Mouse (Mus musculus) ES-E14 (cell line): ENCODE measurements at regions not wholly inside any gene's neighbourhood (a gene's known extent, or its start where the extent isn't known, plus 50 kb on each side); places are given as distances from the start of the nearest gene placed in this dataset.

ENCODE experiments used
- DNase-seq: peaks from one replicate; pipeline ENCODE4 v3.0.0-alpha.2; 2013; ENCODE audit warnings: low read depth, low spot score
- H3K27ac ChIP-seq: 2 replicates; pipeline ENCODE4 v1.5.1; 2012; ENCODE audit warnings: low read depth, mild to moderate bottlenecking, low read length, moderate library complexity, mixed read lengths; ENCODE audit not compliant: poor library complexity, insufficient read depth, severe bottlenecking
- H3K36me3 ChIP-seq: 2 replicates; pipeline ENCODE4 v1.6.1; 2012; ENCODE audit warnings: mild to moderate bottlenecking, low read length, moderate library complexity, mixed read lengths; ENCODE audit not compliant: control insufficient read depth, poor library complexity, insufficient read depth, severe bottlenecking
- H3K4me1 ChIP-seq, 2 experiments: fragments of 150-350 bp in 1 of 2; sonication (generic) in 1 of 2; 2 replicates each; pipeline ENCODE4 v1.6.1; 2012; ENCODE audit warnings: low read length in 2 of 2, mild to moderate bottlenecking in 1 of 2, mixed read lengths in 1 of 2; ENCODE audit not compliant: control insufficient read depth in 2 of 2, insufficient read depth in 2 of 2, poor library complexity in 1 of 2
- H3K4me3 ChIP-seq, 2 experiments: fragments of 150-350 bp in 1 of 2; sonication (generic) in 1 of 2; 2 replicates each; pipeline ENCODE4 v1.5.1; 2012; ENCODE audit warnings: low read length in 2 of 2, low read depth in 1 of 2, mild to moderate bottlenecking in 1 of 2, mixed read lengths in 1 of 2; ENCODE audit not compliant: insufficient read depth in 1 of 2, poor library complexity in 1 of 2, severe bottlenecking in 1 of 2
- H3K9ac ChIP-seq: 2 replicates; pipeline ENCODE4 v1.6.1; 2012; ENCODE audit warnings: low read depth, mild to moderate bottlenecking, low read length, mixed read lengths; ENCODE audit not compliant: poor library complexity, insufficient read depth, severe bottlenecking
- H3K9me3 ChIP-seq: fragments of 150-350 bp; sonication (generic); 2 replicates; pipeline ENCODE4 v1.6.1; 2012; ENCODE audit warnings: low read depth, mild to moderate bottlenecking, low read length; ENCODE audit not compliant: control insufficient read depth, insufficient read depth
- CHD2 ChIP-seq: IDR thresholded peaks from 2 replicates; pipeline ENCODE4 v1.6.1; 2014; ENCODE audit warnings: mild to moderate bottlenecking, low read depth, low read length, inconsistent platforms
- HCFC1 ChIP-seq: IDR thresholded peaks from 2 replicates; pipeline ENCODE4 v1.6.1; 2012; ENCODE audit warnings: low read length, inconsistent platforms, borderline replicate concordance; ENCODE audit not compliant: insufficient read depth
- MAFK ChIP-seq: IDR thresholded peaks from 2 replicates; pipeline ENCODE4 v1.6.1; 2014; ENCODE audit warnings: mild to moderate bottlenecking, low read depth, low read length, inconsistent platforms; ENCODE audit not compliant: insufficient read depth
- ZC3H11A ChIP-seq: IDR thresholded peaks from 2 replicates; pipeline ENCODE4 v1.6.1; 2012; ENCODE audit warnings: low read depth, mild to moderate bottlenecking, inconsistent platforms, low read length, borderline replicate concordance
- ZNF384 ChIP-seq: IDR thresholded peaks from 2 replicates; pipeline ENCODE4 v1.6.1; 2012; ENCODE audit warnings: low read depth, low read length, inconsistent platforms
- in situ Hi-C, 2 experiments: fragments of 600-800 bp; cut with MboI; formaldehyde crosslinking; loops; one replicate each; pipeline ENCODE4 v1.15.1; 2025; ENCODE audit warnings: low sequenced_read_pairs in 2 of 2, inconsistent platforms in 1 of 2; ENCODE audit not compliant: unreplicated experiment in 2 of 2

GRCm38 (mm10) chr13:81852309-81852978 is 69.6 kb downstream of the Cetn3 start:
- H3K36me3 ChIP-seq: no peaks in the 10 kb centered on the region
- in situ Hi-C loops: no loop called here
- no peaks in the 10 kb centered on the region for H3K4me1 ChIP-seq
- TF ChIP-seq MAFK (peak; percentile 95), ZC3H11A (no peak)
- no peak overlapping the region for H3K9ac ChIP-seq
- H3K27ac ChIP-seq: no peak overlapping the region
- no peaks in the 10 kb centered on the region for H3K9me3 ChIP-seq
- peak; percentile 17 for DNase-seq
- no peak overlapping the region for H3K4me3 ChIP-seq

GRCm38 (mm10) chr13:81856072-81856471 is 73.2 kb downstream of the Cetn3 start:
- H3K27ac ChIP-seq: no peak overlapping the region
- no peak for DNase-seq
- no peaks in the 10 kb centered on the region for H3K9me3 ChIP-seq
- in situ Hi-C loops: no loop called here
- no peaks in the 10 kb centered on the region for H3K36me3 ChIP-seq
- no peak overlapping the region for H3K4me3 ChIP-seq
- TF ChIP-seq ZC3H11A (no peak), MAFK (no peak), HCFC1 (no peak), CHD2 (no peak), ZNF384 (no peak)
- H3K9ac ChIP-seq: no peak overlapping the region
- H3K4me1 ChIP-seq: no peaks in the 10 kb centered on the region

GRCm38 (mm10) chr13:81860683-81861082 is 77.8 kb downstream of the Cetn3 start:
- no peak for DNase-seq
- Histone ChIP-seq H3K27ac (no peak overlapping the region), H3K4me3 (no peak overlapping the region), H3K9me3 (no peaks in the 10 kb centered on the region), H3K4me1 (no peaks in the 10 kb centered on the region), H3K36me3 (no peaks in the 10 kb centered on the region), H3K9ac (no peak overlapping the region)
- in situ Hi-C loops: no loop called here
- no peak for TF ChIP-seq HCFC1
- TF ChIP-seq CHD2: no peak
- no peak for TF ChIP-seq ZNF384
- no peak for TF ChIP-seq MAFK
- TF ChIP-seq ZC3H11A: no peak

GRCm38 (mm10) chr13:81861886-81862600 is 79.2 kb downstream of the Cetn3 start:
- TF ChIP-seq CHD2: no peak
- no peak for TF ChIP-seq ZC3H11A
- no peak for TF ChIP-seq MAFK
- no peak for TF ChIP-seq HCFC1
- no peak for TF ChIP-seq ZNF384
- Histone ChIP-seq H3K4me3 (no peak overlapping the region), H3K36me3 (no peaks in the 10 kb centered on the region), H3K4me1 (no peaks in the 10 kb centered on the region), H3K9me3 (no peaks in the 10 kb centered on the region), H3K27ac (no peak overlapping the region), H3K9ac (no peak overlapping the region)
- in situ Hi-C loops: no loop called here
- no peak for DNase-seq
